Mouse (Mus musculus) c-Kit-positive CD71-positive TER-119-positive erythroid progenitor cells, embryonic 14.5 days (primary cell): ENCODE results near the gene Fktn.
A peak's percentile ranks its signal among the peaks of the same experiment; 100 is the strongest.
"Not testable (repeated sequence)": the region's sequence is repeated elsewhere in the genome, so short reads cannot be mapped to it uniquely, and the experiment has no call there.

Source experiments
- DNase-seq: peaks from one replicate; pipeline ENCODE4 v3.0.0-alpha.2; 2013; ENCODE audit warnings: low spot score

Gene Fktn

GRCm38 (mm10) chr4:53772004-53772403 lies 58.2 kb downstream of the Fktn start:
- no peak for DNase-seq

GRCm38 (mm10) chr4:53773911-53774310 lies 60.1 kb downstream of the Fktn start:
- no peak for DNase-seq

DNA sequence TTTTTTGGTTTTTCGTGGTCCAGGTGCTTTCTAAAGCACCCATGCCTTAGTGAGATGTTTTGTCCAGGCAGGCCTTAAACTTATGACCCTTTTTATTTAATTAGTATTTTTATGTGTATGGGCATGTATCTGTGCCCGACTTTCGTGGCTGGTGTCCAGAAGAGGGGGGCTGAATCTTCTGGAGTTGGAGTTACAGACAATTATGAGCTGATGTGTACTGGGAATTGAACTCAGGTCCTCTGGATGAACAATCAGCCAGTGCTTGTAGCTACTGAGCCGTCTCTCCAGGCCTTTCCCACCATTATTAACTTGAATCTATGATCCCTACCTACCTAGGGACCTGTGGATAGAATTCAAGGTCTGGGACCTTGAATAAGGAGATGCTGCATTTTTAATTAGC lies 67.6 kb downstream of the Fktn start:
- no peak for DNase-seq

DNA sequence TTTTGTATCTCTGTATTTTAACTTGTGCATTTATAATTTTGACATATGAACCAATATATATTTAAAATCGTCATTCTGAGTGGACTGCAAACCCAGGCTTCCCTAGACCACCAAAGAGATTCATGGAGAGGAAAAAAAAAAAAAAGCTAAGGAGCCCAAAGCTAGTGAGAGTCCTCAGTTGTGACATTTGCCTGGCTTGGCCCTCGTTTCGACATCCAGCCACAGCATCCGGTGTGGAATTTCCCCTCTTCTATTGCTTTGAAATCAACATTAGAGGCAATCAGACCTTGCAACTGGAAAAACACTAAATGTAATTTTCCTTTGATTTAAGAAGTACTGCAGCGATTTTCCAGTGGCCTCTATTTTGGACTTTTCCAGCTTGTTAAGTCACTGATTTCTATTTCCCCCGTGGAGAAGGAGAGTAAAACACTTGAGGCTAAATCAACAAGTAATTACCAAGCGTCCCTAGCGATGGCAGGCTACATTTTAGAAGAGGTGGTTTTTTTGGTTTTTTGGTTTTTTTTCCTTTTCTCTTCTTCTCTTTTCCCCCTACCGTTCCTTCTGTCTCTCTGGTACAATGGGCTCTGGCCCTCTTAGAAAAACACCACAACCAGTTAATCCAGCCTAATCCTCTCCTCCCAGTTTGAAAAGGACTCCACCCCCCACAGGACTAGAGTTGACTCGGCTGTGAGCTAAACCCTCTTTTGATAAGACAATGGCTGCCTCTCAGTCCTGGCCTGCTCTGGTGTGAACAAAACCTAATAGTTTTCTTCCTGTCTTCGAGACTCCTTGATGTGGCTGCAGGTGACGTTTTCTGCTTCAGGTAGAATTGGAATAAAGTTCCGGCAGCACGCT lies 68.6 kb downstream of the Fktn start:
- DNase-seq = no peak

- DNase-seq = no peak
Observed at GRCm38 (mm10) chr4:53785746-53786398, 72.1 kb downstream of the Fktn start.

DNA sequence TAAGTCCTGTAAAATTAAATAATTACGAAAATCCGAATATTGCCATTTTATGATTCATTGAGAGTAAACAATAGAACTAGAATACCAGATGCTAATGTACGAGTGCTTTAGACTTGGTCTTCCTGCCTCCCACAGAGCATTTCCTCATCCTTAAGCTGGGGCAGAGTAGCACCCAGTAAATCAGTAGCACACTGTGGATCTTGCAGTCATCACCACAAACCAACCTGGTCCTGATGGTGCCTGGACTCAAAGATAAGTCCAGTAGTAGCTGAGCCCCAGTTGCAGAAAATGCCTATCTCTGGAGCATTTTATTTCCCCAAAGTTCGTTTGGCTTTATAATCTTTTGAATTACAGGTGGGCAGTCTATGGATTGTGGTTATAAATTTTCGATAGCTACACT lies 73.1 kb downstream of the Fktn start:
- no peak for DNase-seq

DNA sequence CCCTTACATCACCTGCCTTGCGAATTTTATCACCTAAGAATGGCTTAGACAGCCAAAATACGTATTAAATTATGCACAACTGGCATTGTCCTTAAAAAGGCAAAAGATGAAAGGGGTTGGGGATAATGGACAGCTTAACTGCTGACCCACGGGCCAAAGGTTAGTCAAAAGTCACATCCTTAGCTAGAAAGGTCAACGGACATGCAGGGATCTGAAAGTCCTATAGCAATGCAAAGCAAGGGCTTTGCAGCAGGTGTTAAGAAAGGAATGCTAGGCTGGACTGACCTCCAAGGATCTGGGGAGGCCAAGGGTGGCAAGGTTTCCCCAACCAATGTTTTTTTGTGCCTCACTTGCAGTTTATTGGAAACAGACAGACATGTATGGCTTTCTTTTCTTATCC lies 75.5 kb downstream of the Fktn start:
- DNase-seq = no peak

DNA sequence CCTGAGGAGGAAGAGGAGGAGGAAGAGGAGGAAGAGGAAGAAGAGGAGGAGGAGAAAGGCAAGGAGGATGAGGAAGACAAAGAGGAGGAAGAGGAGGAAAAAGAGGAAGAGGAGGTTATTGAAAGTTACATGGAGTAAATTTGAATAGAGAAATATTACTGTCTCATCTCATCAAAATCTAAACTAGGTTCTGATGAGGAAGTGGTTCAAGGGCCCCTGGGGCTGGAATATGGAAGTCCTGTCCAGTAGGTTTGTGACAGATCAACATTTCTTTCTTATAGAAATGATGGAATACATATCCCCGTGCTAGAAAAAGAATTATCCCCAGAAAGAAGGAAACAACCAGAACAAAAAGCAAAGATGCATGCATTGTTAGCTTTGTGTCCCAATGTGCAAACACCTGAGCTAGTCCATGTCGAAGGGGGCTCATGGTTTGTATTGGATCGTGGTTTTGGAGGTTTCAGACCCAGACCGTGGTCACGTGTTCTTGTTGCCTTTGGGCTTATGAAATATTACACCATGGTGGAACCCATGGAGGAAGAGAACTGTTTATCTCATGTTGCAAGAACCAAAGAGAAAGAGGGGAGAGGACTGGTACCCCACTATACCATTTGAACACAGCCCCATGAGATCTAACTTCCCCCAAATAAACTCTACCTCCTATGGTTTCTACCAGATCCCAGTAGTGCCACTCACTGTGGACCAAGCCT lies 80.6 kb downstream of the Fktn start:
- no peak for DNase-seq

DNA sequence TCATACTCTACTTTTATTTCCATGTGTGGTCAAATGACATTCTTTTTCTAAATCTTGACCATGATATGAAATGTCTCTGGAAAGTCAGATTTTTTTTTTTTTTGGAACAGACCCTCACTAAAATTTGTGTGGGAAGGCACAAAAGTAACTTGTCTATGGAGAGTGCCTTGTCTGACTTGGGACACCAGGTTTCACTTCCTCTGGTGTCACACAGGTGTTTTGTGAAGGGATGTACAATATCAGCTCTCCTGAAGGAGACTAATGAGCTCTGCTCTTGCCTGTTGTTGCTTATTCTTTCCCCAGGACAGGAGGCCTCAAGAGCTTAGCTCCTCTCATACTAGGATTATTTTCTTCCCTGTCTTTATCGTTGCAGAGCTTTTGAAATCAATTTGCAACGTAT lies 81.3 kb downstream of the Fktn start:
- no peak for DNase-seq

GRCm38 (mm10) chr4:53795706-53796105 lies 81.9 kb downstream of the Fktn start:
- no peak for DNase-seq

DNA sequence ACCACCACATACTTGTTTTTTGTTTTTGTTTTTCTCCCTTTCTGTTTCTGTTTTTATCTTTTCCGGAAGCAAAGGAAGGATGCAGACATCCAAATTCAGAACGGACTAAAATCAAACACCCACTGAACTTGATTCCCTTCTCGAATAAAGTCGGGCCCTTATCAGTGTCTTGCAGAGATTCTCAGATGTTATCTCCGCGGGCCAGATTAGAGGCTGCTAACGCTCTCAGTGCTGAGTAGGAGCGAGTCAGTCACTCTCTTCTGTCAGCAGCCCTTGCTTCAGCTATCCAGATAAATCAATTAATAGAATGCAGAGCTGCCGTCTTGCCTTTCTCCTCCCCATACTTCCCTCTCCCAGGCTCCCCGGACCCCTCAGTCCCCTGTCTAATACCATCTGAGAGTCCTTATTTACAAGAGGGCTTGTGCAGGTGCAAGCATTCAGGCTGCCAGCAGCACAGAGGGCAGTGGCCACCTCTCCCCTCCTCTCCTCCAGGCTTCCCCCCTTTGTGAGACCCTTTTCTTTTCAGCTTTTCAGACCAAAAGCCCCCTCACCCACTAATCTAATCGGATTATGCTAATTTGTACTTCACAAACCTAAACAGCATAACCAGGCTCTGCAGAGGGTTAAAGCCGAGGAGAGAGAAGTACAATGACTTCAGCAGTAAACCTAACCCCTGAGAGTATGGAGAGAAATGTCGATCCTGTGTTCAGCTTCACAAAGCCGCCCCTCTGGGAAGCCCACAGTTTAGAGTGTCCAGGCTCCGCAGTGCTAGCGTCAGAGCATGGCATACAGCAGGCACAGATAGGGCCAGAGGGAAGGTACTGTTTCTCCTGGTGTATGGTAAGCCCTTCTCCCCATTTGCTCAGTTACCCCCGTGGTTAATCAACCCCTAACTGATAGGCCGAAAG lies 83.3 kb downstream of the Fktn start:
- no peak for DNase-seq

DNA sequence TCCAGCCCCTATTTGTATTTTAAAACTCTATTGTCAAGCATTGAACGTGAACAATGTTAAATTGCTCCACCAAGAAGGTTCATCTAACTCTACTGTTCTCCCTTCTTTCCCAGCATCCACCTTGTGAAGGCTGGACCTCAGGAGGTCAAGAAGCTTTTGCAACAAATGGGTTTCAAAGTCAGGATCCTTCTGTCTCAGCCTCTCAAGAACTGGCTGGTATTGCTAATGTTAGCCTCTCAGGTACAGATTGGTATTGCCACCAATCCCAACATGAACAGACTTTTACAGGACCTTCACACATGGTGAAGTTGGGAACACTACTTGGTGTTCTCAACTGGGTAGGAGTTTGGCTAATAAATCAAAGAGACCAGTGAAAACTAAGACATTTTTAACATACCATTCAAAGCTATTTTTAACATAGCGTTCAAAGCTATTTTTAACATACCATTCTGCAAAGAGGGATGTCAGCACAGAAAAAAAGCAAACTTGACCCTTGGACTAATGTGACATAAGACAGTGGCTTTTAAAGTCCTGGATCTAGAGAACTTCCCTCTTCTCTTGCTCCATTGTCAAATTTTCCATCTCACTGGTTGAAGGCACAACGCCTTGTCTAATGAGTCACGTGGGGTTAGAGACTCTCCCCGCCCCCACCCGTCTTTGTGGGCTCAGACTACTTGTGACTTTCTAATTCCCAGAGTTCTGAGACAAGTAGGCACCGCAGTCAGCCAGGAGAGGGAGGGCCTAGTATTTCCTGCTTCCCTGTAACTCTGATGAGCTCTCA lies 85.3 kb downstream of the Fktn start:
- no peak for DNase-seq

GRCm38 (mm10) chr4:53799753-53800152 lies 86.0 kb downstream of the Fktn start:
- DNase-seq = no peak

DNA sequence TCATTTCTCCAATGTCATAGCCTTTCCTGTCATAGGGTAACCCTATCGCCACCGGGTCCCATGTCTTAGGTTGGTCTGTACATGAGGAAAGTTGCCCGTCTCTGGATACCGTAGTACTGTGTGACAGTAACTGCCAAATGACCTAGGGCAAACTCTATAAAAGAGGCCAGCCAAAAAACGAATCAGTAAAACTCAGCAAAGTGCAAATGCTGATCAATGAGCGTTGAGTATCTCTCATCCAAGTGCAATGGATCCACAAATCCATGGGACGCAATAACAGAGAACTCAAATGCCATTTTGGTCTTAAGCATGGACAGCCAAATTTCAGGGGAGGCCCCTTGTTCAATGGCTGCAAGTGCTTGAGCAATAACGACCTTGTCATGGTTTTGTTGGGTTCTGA lies 89.9 kb downstream of the Fktn start:
- DNase-seq = not testable (repeated sequence)

- DNase-seq = not testable (repeated sequence)
Observed at GRCm38 (mm10) chr4:53806428-53806827, 92.6 kb downstream of the Fktn start.

DNA sequence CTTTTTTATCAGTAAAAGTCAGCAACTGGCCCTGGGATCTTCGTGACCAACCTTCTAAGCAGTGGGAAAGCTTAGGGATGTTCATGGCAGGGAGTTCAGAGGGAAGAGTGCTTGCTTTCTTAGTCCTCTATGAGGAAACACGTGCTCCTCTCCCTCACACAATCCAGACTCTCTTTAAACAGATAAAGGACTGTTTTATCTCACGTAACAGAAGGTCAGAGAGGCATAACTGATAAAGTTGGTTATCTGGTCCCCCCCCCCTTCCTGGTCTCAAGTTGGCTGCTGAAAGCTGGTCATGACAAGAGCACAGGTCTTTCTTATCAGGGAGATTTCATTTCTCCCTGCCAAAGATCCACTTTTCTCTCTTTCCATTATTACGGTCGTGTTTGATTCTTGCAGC lies 104.5 kb downstream of the Fktn start:
- DNase-seq = no peak

GRCm38 (mm10) chr4:53823697-53824096 lies 109.9 kb downstream of the Fktn start:
- no peak for DNase-seq

GRCm38 (mm10) chr4:53824831-53825230 lies 111.0 kb downstream of the Fktn start:
- DNase-seq = no peak

- DNase-seq = peak; percentile 58
Observed at GRCm38 (mm10) chr4:53825821-53826605, 112.2 kb downstream of the Fktn start, which contains the start of gene Tmem38b. TSS of gene Tmem38b (plus strand) at chr4:53826045.

DNA sequence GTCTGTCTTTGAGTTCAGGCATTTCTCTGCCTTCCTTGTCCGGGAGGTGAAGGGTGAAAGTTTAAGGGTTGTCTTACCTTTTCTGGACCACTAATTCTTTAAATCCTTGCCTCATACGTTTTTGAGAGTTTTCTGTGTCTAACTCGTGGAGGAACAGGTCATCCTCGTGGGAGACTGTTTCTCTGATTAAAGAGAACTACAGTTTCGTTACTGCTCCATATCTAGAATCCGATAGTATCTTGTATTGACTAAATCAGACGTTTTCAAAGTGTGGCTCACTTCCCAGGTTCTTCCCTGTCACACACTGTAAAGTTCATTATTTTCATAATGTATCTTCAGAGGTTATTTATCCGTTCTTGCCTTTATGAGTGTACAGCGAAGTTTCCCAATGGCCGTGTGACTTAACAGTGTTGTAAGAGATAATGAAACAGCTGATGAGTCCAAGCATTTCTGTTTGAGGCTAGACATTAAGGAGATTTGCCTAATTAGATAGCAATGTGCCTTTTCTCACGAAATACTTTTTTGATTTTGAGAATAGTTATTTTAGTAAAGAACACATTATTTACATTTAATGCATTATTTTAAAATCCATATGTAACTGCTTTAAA lies 112.9 kb downstream of the Fktn start:
- peak; percentile 16 for DNase-seq
